Mouse (Mus musculus) liver, embryonic 14.5 days (tissue): Measurements from ENCODE around the gene Vmn1r3. TPM values are rescaled to one million over a fixed set of nuclear protein-coding genes. Genes with fewer than 3 reads are reported as not detected.
"Not testable (repeated sequence)": the region's sequence is repeated elsewhere in the genome, so short reads cannot be mapped to it uniquely, and the experiment has no call there.

ENCODE experiments used
- ATAC-seq: fragments of 200-750 bp; cut with Nextera tagmentation; 2 replicates; pipeline ENCODE4 v1.8.0; 2017; ENCODE audit warnings: moderate number of reproducible peaks, mild to moderate bottlenecking, moderate library complexity; ENCODE audit not compliant: insufficient read depth
- DNase-seq, 3 experiments: peaks; one replicate each; pipeline ENCODE4 v3.0.0-alpha.2; 2012 to 2013; ENCODE audit warnings: low read depth in 3 of 3, low spot score in 3 of 3
- H3K27ac ChIP-seq: fragments of 300-500 bp; sonication (generic); 2 replicates; pipeline ENCODE4 v1.5.1; 2014; ENCODE audit warnings: moderate library complexity, mild to moderate bottlenecking, control low read depth, inconsistent platforms
- H3K27me3 ChIP-seq: fragments of 300-500 bp; sonication (generic); 2 replicates; pipeline ENCODE4 v1.6.1; 2014; ENCODE audit warnings: mild to moderate bottlenecking, low read length, moderate library complexity; ENCODE audit not compliant: control insufficient read depth, insufficient read depth
- H3K36me3 ChIP-seq: fragments of 300-500 bp; sonication (generic); replicated peaks from 2 replicates; pipeline ENCODE4 v1.6.1; 2014; ENCODE audit warnings: low read depth; ENCODE audit not compliant: control insufficient read depth, insufficient read depth
- H3K4me1 ChIP-seq, 2 experiments: fragments of 200-500 bp in 1 of 2; fragments of 300-500 bp in 1 of 2; sonication (generic) in 1 of 2; replicated peaks; 2 replicates each; pipeline ENCODE4 v1.6.1; 2012 to 2014; ENCODE audit warnings: antibody characterized with exemption in 1 of 2, inconsistent platforms in 1 of 2, low read length in 1 of 2; ENCODE audit not compliant: control insufficient read depth in 2 of 2, insufficient read depth in 2 of 2
- H3K4me2 ChIP-seq: fragments of 300-500 bp; sonication (generic); 2 replicates; pipeline ENCODE4 v1.6.1; 2014; ENCODE audit warnings: low read depth, mild to moderate bottlenecking, control low read depth, moderate library complexity
- H3K4me3 ChIP-seq, 2 experiments: fragments of 200-500 bp in 1 of 2; fragments of 300-500 bp in 1 of 2; sonication (generic) in 1 of 2; 2 replicates each; pipeline ENCODE4 v1.5.1; 2012 to 2014; ENCODE audit warnings: low read depth in 2 of 2, low read length in 2 of 2, mild to moderate bottlenecking in 2 of 2, control low read depth in 1 of 2, inconsistent platforms in 1 of 2, moderate library complexity in 1 of 2; ENCODE audit not compliant: insufficient read depth in 1 of 2
- H3K9ac ChIP-seq: fragments of 300-500 bp; sonication (generic); replicated peaks from 2 replicates; pipeline ENCODE4 v1.6.1; 2014; ENCODE audit warnings: mild to moderate bottlenecking, control low read depth, moderate library complexity
- H3K9me3 ChIP-seq: fragments of 300-500 bp; sonication (generic); 2 replicates; pipeline ENCODE4 v1.6.1; 2016; ENCODE audit warnings: low read length, mixed read lengths; ENCODE audit not compliant: control insufficient read depth
- EP300 ChIP-seq: IDR thresholded peaks from 2 replicates; pipeline ENCODE4 v1.6.1; 2016; ENCODE audit warnings: antibody characterized with exemption, low read depth
- whole genome bisulfite sequencing: fragments of 180-500 bp; shearing (Covaris S2); extraction: QIAGEN DNeasy Blood & Tissue Kit; methylation state at CpG from one replicate; pipeline ENCODE4 v1.1.7; 2014; ENCODE audit not compliant: insufficient replicate concordance; 5-methylcytosine and 5-hydroxymethylcytosine counted together
- polyA plus RNA-seq, 2 experiments: library from polyadenylated mRNA; depleted of rRNA in 1 of 2; stranded (reverse) in 1 of 2; unstranded in 1 of 2; fragments of >200 nt; fragmentation: Nextera tagmentation in 1 of 2; extraction: Ambion mirVana in 1 of 2; gene quantifications; 2 replicates each; pipeline versions ENCODE4 v1.2.1 to v1.2.3; 2012 to 2014

Gene Vmn1r3
- polyA plus RNA-seq, 2 experiments: not detected

DNA sequence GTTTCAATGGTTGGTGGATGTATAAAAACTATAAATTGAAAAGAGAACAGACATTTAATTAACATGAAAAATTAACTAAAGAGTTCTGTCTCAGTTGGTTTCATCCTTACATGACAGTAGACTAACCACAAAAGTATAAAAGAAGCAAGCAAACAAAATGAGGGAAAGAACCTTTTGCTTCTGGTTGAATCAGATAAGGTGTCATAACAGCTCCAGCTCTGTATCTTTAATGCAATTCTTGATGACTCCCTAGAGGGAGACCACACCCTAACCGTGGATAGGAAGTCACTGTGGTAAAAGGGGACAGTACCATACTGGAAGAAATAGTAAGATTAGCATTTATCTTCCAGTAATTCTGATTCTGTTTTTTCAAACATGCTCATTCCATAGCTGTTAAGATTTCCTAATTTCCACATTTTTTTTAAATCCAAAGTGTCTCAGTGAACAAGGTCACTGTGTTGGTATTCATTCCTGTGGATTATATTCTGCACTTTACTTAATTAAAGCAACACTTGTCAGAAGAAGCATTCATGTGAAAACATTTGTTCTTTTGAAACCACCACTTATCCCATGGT is 24.6 kb upstream of the Vmn1r3 start:
- H3K4me2 ChIP-seq, H3K27ac ChIP-seq, H3K9ac ChIP-seq, H3K9me3 ChIP-seq, H3K4me3 ChIP-seq, H3K4me1 ChIP-seq, H3K27me3 ChIP-seq, H3K36me3 ChIP-seq, DNase-seq: not testable (repeated sequence)
- peak; percentile 92 for ATAC-seq
- WGBS: 0% methylated on average over 1 of the region's 1 CpGs
- peak; percentile 49; the same call in 1 of the 2 replicates for TF ChIP-seq EP300

GRCm38 (mm10) chr4:3176746-3177490 is 8.2 kb downstream of the Vmn1r3 start:
- 75% methylated on average over 10 of the region's 10 CpGs for WGBS
- H3K4me1 ChIP-seq, H3K27ac ChIP-seq, H3K9ac ChIP-seq, H3K4me3 ChIP-seq, H3K36me3 ChIP-seq, H3K9me3 ChIP-seq, H3K27me3 ChIP-seq, DNase-seq, ATAC-seq, H3K4me2 ChIP-seq: not testable (repeated sequence)

- H3K27me3 ChIP-seq, ATAC-seq, H3K27ac ChIP-seq, H3K4me2 ChIP-seq, H3K4me3 ChIP-seq, H3K9ac ChIP-seq, DNase-seq, H3K4me1 ChIP-seq, H3K36me3 ChIP-seq, H3K9me3 ChIP-seq: not testable (repeated sequence)
- 80% methylated on average over 6 of the region's 6 CpGs for WGBS
Observed at GRCm38 (mm10) chr4:3176195-3176594, 9.0 kb downstream of the Vmn1r3 start.

DNA sequence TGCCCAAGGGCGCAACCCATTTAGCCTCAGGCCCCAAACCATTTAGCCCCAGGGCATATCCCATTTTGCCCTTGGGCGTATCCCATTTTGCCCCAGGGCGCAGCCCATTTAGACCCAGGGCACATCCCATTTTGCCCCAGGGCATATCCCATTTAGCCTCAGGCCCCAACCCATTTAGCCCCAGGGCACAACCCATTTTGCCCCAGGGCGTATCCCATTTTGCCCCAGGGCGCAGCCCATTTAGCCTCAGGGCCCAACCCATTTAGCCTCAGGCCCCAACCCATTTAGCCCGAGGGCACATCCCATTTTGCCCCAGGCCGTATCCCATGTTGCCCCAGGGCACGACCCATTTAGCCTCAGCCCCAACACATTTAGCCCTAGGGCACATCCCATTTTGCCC is 9.4 kb downstream of the Vmn1r3 start:
- WGBS: 85% methylated on average over 6 of the region's 8 CpGs
- ATAC-seq, H3K4me2 ChIP-seq, H3K27me3 ChIP-seq, H3K9ac ChIP-seq, H3K27ac ChIP-seq, H3K4me1 ChIP-seq, H3K36me3 ChIP-seq, H3K4me3 ChIP-seq, DNase-seq, H3K9me3 ChIP-seq: not testable (repeated sequence)

DNA sequence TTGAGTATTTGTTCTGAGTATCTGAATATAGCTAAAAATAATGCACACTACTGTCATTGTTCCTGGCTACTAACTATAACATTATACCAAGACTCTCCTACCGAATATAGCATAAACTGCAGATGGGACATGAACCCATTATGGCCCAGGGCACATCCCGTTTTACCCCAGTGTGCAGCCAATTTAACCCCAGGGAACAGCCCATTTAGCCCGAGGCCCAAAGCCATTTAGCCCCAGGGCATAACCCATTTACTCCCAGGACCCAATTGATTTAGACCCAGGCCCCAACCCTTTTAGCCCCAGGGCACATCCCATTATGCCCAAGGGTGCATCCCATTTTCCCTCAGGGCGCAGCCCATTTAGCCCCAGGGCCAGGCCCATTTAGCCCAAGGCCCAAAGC is 10.6 kb downstream of the Vmn1r3 start:
- 59% methylated on average over 4 of the region's 4 CpGs for WGBS
- not testable (repeated sequence) for H3K4me1 ChIP-seq, DNase-seq, H3K27ac ChIP-seq, H3K9ac ChIP-seq, H3K4me2 ChIP-seq, H3K27me3 ChIP-seq, H3K4me3 ChIP-seq, ATAC-seq, H3K9me3 ChIP-seq, H3K36me3 ChIP-seq

- not testable (repeated sequence) for ATAC-seq, DNase-seq, H3K27me3 ChIP-seq, H3K36me3 ChIP-seq, H3K9me3 ChIP-seq, H3K27ac ChIP-seq, H3K4me3 ChIP-seq, H3K4me1 ChIP-seq, H3K9ac ChIP-seq, H3K4me2 ChIP-seq
- WGBS: no CpG with 5 or more reads among the region's 1 CpGs
Observed at GRCm38 (mm10) chr4:3167020-3167419, 18.1 kb downstream of the Vmn1r3 start, which contains the start of gene Vmn1r2. Vmn1r2 (plus strand) TSS chr4:3167320.
